Mouse (Mus musculus): Measurements from ENCODE around the gene Tmem119.

GRCm38 (mm10) chr5:113798525-113798924, 1.8 kb downstream of the Tmem119 start:
- TF ChIP-seq POLR2A (IDR thresholded peaks at IDR 0.05; ENCODE audit: control insufficient read depth, extremely low read depth, insufficient read depth, low read length, poor library complexity) (no peak), CTCF (IDR thresholded peaks at IDR 0.05; ENCODE audit: borderline replicate concordance, control insufficient read depth, extremely low read depth, insufficient read depth, low read length, poor library complexity) (no peak)
